Mouse (Mus musculus) cerebellum, adult 8-10 months (tissue): ENCODE results near the gene Numbl.

Experiments used
- DNase-seq: peaks from one replicate; pipeline ENCODE4 v3.0.0; 2022

The Numbl gene

GRCm38 (mm10) chr7:27255721-27256120 is 2.5 kb upstream of the Numbl start:
- peak; percentile 40 for DNase-seq

GRCm38 (mm10) chr7:27257046-27257851 is 984 bp upstream of the Numbl start:
- peak; percentile 78 for DNase-seq

GRCm38 (mm10) chr7:27257852-27258204 is 405 bp upstream of the Numbl start:
- no peak for DNase-seq

GRCm38 (mm10) chr7:27259271-27259721 is 1.1 kb downstream of the Numbl start:
- peak; percentile 54 for DNase-seq

- DNase-seq = no peak
Observed at GRCm38 (mm10) chr7:27259771-27260170, 1.5 kb downstream of the Numbl start.

GRCm38 (mm10) chr7:27260856-27261255 is 2.6 kb downstream of the Numbl start:
- no peak for DNase-seq

GRCm38 (mm10) chr7:27261888-27262287 is 3.7 kb downstream of the Numbl start:
- peak; percentile 32 for DNase-seq

- DNase-seq = no peak
Observed at GRCm38 (mm10) chr7:27264761-27265160, 6.5 kb downstream of the Numbl start.

- DNase-seq = no peak
Observed at GRCm38 (mm10) chr7:27266515-27267128, 8.4 kb downstream of the Numbl start.

GRCm38 (mm10) chr7:27271423-27271822 is 13.2 kb downstream of the Numbl start:
- no peak for DNase-seq

- DNase-seq = no peak
Observed at GRCm38 (mm10) chr7:27273739-27274351, 15.6 kb downstream of the Numbl start.

GRCm38 (mm10) chr7:27274916-27275315 is 16.7 kb downstream of the Numbl start:
- DNase-seq = no peak

GRCm38 (mm10) chr7:27276021-27276420 is 17.8 kb downstream of the Numbl start:
- DNase-seq = no peak

- no peak for DNase-seq
Observed at GRCm38 (mm10) chr7:27277191-27277590, 19.0 kb downstream of the Numbl start.

- DNase-seq = no peak
Observed at GRCm38 (mm10) chr7:27281717-27282116, 23.5 kb downstream of the Numbl start.

- DNase-seq = no peak
Observed at GRCm38 (mm10) chr7:27282225-27282624, 24.0 kb downstream of the Numbl start.

GRCm38 (mm10) chr7:27284865-27285697 is 26.8 kb downstream of the Numbl start:
- DNase-seq = no peak

GRCm38 (mm10) chr7:27285698-27286066 is 27.4 kb downstream of the Numbl start:
- peak; percentile 49 for DNase-seq

GRCm38 (mm10) chr7:27288732-27289131 is 30.5 kb downstream of the Numbl start:
- DNase-seq = no peak

- DNase-seq = no peak
Observed at GRCm38 (mm10) chr7:27290555-27290954, 32.3 kb downstream of the Numbl start.

- DNase-seq = no peak
Observed at GRCm38 (mm10) chr7:27291795-27292466, 33.7 kb downstream of the Numbl start.

GRCm38 (mm10) chr7:27295956-27296355 is 37.7 kb downstream of the Numbl start:
- no peak for DNase-seq

GRCm38 (mm10) chr7:27296518-27296917 is 38.3 kb downstream of the Numbl start:
- DNase-seq = no peak
